Mouse (Mus musculus): ENCODE measurements around the gene Wdr46. TPM values are rescaled to one million over a fixed set of nuclear protein-coding genes. Genes with fewer than 3 reads are reported as not detected.
A peak's percentile ranks its signal among the peaks of the same experiment; 100 is the strongest.

The Wdr46 gene
- total RNA-seq, 2 experiments from 2014 or later = 76.4 to 105 TPM

DNA sequence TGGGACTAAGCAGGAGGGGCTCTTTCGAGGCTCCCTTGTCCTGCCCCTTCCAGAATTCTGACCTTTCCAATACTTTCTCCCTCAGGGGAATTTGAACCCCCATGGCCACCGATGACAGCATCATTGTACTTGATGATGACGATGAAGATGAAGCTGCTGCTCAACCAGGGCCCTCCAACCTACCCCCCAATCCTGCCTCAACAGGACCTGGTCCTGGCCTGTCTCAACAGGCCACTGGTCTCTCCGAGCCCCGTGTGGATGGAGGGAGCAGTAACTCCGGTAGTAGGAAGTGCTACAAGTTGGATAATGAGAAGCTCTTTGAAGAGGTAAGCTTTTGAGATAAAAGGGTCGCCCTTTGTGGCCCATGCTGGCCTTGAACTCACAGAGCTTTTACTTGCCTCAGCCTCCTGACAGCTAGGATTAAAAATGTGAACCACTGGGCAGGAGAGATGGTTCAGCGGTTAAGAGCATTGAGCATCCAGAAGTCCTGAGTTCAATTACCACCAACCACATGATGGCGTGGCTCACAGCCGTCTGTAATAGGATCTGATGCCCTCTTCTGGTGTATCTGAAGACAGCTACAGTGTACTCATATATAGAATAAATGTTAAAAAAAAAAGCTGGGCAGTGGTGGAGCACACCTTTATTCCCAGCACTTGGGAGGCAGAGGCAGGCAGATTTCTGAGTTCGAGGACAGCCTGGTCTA, 30.0 kb upstream of the Wdr46 start:
- no peak for ATAC-seq (replicated peaks; ENCODE audit: low FRiP score, low TSS enrichment, poor library complexity, severe bottlenecking)

DNA sequence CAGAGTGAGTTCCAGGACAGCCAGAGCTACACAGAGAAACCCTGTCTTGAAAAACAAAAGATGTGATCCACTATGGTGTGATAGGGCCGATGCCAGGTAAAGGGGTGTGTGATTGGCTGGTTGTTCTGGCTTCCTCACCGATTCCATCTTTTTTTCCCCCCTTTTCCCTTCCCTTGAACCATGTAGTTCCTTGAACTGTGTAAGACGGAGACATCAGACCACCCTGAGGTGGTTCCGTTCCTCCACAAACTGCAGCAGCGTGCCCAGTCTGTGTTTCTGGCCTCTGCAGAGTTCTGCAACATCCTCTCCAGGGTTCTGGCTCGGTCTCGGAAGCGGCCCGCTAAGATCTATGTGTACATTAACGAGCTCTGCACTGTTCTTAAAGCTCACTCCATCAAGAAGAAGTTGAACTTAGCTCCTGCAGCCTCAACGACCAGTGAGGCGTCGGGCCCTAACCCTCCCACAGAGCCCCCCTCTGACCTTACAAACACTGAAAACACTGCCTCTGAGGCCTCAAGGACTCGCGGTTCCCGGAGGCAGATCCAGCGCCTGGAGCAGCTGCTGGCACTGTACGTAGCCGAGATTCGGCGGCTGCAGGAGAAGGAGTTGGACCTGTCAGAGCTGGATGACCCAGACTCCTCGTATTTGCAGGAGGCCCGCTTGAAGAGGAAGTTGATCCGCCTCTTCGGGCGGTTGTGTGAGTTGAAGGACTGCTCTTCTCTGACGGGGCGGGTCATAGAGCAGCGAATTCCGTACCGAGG, 29.2 kb upstream of the Wdr46 start:
- ATAC-seq (replicated peaks; ENCODE audit: low FRiP score, low TSS enrichment, poor library complexity, severe bottlenecking) = no peak

DNA sequence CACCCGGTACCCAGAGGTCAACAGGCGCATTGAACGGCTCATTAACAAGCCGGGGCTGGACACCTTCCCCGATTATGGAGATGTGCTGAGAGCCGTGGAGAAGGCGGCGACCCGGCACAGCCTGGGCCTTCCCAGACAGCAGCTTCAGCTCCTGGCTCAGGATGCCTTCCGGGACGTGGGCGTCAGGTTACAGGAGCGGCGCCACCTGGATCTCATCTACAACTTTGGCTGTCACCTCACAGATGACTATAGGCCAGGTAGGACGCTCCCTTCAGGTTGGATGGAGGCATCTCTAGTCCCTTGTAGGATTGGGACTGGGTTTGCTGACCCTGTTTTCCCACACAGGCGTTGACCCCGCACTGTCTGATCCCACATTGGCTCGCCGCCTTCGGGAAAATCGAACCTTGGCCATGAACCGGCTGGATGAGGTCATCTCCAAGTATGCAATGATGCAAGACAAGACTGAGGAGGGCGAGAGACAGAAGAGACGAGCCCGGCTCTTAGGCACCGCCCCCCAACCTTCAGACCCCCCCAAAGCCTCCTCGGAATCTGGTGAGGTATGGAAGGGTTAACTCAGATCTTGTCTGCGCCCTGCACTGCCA, 28.5 kb upstream of the Wdr46 start:
- ATAC-seq (replicated peaks; ENCODE audit: low FRiP score, low TSS enrichment, poor library complexity, severe bottlenecking) = no peak

DNA sequence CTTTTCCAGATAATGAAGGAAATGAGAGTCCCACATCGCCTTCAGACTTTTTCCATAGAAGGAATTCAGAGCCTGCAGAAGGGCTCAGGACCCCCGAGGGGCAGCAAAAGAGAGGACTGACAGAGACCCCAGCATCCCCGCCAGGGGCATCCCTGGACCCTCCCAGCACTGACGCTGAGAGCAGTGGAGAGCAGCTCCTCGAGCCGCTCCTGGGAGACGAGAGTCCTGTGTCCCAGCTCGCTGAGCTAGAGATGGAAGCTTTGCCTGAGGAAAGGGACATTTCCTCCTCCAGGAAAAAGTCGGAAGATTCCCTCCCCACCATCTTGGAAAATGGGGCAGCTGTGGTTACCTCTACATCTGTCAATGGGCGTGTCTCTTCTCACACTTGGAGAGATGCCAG, 27.2 kb upstream of the Wdr46 start:
- no peak for ATAC-seq (replicated peaks; ENCODE audit: low FRiP score, low TSS enrichment, poor library complexity, severe bottlenecking)

DNA sequence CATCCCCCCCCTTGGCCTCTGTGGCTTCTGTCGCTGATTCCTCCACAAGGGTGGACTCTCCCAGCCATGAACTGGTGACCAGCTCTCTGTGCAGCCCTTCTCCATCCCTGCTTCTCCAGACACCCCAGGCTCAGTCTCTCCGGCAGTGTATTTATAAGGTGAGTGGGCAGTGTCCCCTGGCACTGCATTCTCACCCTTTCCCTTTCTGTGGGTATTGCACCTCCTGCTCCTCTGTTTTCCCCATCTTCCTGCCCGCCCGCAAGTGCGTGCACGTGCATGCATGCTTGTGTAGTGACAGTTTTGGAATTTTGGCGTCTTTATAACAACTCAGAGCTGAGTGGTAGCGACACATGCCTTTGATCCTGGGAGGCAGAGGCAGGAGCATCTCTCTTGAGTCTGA, 26.6 kb upstream of the Wdr46 start:
- ATAC-seq (replicated peaks; ENCODE audit: low FRiP score, low TSS enrichment, poor library complexity, severe bottlenecking) = no peak

DNA sequence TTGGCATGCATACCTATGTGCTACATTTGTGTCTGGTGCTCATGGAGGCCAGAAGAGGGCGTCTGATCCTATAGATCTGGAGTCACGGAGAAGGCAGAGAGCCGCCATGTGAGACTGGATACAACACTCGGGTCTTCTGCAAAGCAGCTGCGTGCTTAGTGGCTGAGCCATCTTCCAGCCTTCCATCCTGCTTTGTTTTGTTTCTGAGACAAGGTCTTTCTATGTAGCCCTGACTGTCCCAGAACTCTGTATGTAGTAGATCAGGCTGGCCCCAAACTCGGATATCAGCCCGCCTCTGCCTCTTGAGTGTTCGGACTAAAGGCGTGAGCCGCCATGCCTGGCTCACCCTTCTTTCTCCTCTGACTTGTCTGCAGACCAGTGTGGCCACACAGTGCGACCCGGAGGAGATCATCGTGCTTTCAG, 25.5 kb upstream of the Wdr46 start:
- no peak for ATAC-seq (replicated peaks; ENCODE audit: low FRiP score, low TSS enrichment, poor library complexity, severe bottlenecking)

DNA sequence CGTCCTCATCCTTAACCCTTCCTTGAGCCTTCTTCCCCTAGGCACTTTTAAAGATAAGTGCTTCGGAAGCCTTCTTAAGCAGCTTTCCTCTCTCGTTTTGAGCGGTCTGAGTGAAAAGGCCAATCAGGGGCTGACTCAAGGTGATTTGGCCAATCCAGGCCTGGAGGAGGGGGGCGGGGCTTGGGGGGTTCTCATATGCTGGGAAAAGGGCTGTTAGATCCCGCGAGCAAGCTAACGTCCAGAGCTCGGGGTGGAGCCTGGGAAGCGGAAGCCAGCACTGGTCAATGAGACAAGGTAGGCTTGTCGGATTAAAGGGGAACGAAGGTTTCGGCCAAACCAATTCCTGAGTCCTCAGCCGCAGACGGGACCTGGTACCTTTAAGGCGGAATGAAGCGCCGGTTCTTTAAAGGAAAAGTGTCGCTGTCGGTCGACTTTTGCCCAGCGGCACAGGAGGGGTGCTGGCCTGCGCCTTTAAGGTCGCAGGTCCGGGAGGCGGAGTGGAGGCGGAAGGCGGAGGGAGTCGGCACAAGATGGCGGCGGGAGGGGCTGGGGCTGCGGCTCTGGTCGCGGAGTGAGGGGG, 24.7 kb upstream of the Wdr46 start, which contains the start of the genes Tapbp and Zbtb22:
Gene Tapbp (plus strand): TSS at position 229 of the 580 bp plus-strand sequence.
Gene Zbtb22 (plus strand): TSS at position 234 of the 580 bp plus-strand sequence.
- ATAC-seq (replicated peaks; ENCODE audit: low FRiP score, low TSS enrichment, poor library complexity, severe bottlenecking) = peak; percentile 66

DNA sequence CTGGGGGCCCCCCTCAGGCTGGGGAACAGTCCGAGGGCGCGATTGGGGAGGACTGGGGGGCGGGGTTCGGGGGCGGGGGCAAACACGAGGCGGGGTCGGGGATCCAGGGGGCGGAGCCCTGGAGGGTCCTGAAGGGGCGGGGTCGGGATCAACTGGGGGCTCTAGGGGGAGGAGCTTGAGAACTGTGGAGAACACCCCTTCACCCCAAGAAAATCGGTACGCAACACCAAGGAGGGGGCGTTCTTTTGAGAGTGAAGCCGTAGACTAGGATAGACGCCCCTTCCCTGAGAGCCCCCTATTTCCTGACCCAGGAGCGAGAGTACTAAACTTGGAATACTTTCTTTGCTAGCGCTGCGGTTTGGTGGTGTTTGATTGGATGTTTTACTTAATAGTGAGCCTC, 24.2 kb upstream of the Wdr46 start:
- no peak for ATAC-seq (replicated peaks; ENCODE audit: low FRiP score, low TSS enrichment, poor library complexity, severe bottlenecking)

DNA sequence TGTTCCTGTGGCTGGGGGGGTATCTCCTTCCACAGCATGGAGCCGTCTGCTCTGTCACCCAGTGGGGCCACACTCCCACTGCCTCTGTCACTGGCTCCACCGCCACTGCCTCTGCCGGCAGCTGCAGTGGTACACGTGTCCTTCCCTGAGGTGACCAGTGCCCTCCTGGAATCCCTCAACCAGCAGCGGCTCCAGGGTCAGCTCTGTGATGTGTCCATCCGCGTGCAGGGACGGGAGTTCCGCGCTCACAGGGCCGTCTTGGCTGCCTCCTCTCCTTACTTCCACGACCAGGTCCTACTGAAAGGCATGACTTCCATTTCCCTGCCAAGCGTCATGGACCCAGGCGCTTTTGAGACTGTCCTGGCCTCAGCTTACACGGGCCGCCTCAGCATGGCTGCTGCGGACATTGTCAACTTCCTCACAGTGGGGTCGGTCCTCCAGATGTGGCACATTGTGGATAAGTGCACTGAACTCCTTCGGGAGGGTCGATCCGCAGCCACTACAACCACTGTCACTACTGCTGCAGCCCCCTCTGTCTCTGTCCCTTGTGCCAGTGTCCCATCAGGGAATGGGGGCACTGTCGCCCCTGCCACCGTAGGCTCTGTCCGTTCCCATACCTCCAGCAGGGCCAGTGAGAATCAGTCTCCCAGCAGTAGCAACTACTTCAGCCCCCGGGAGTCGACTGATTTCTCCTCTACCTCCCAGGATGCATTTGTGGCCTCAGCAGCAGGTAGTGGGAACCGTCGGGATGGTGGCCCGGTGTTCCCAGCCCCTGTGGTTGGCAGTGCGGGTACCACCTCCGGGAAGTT, 23.4 kb upstream of the Wdr46 start:
- ATAC-seq (replicated peaks; ENCODE audit: low FRiP score, low TSS enrichment, poor library complexity, severe bottlenecking) = no peak

DNA sequence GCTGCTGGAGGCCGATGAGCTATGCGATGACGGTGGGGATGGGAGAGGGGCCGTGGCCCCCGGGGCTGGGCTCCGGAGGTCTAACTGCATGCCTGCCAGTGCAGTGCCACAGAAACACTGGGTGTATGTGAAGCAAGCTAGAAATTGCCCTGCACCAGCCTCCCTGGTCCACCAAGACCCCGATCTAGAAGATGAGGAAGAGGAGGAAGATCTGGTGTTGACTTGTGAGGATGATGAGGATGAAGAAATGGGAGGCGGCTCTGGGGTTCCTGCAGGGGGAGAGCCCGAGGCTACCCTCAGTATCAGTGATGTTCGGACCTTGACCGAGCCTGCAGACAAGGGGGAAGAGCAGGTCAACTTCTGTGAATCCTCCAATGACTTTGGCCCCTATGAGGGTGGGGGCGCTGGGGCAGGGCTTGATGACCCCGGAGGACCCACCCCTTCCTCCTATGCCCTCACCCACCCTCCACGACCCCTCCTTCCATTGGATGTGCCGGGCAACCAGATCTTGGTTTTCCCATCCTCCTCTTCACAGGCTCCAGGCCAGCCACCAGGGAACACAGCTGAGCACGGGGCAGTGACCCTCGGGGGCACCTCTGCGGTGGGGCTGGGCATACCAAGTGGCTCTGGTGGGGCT, 22.7 kb upstream of the Wdr46 start:
- ATAC-seq (replicated peaks; ENCODE audit: low FRiP score, low TSS enrichment, poor library complexity, severe bottlenecking) = no peak

DNA sequence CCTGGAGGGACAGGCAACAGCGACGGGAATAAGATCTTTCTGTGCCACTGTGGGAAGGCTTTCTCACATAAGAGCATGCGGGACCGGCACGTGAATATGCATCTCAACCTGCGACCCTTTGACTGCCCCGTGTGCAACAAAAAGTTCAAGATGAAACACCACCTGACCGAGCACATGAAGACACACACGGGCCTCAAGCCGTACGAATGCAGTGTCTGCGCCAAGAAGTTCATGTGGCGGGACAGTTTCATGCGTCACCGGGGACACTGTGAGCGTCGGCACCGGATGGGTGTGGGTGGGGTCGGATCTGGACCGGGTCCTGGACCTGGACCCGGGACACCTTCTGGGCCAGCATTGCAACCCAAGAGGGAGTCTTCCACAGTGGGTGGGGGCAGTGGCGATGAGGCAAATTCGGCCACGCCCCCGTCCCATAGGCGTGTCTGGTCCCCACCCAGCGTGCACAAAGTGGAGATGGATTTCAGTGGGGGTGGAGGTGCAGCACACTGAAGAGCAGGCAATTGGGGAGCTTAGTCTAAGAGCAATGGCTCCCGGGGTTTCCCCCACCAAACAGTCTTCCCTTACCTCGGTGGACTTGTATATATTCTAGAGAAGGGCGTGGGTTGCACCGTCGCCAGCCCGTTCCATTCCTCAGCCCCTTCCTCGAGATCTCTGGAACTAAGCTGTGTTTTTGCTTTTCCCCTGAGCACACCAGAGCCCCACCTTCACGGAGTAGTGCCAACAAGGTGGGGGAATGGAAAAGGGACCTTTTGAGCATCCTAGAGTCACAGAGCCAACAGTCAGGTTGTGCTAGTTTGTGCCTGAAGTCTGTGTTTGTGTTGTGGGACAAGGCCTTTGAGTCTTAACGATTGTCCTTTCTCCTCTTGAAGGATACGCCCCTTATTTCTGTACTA, 21.9 kb upstream of the Wdr46 start:
- peak; percentile 5 for ATAC-seq (replicated peaks; ENCODE audit: low FRiP score, low TSS enrichment, poor library complexity, severe bottlenecking)

DNA sequence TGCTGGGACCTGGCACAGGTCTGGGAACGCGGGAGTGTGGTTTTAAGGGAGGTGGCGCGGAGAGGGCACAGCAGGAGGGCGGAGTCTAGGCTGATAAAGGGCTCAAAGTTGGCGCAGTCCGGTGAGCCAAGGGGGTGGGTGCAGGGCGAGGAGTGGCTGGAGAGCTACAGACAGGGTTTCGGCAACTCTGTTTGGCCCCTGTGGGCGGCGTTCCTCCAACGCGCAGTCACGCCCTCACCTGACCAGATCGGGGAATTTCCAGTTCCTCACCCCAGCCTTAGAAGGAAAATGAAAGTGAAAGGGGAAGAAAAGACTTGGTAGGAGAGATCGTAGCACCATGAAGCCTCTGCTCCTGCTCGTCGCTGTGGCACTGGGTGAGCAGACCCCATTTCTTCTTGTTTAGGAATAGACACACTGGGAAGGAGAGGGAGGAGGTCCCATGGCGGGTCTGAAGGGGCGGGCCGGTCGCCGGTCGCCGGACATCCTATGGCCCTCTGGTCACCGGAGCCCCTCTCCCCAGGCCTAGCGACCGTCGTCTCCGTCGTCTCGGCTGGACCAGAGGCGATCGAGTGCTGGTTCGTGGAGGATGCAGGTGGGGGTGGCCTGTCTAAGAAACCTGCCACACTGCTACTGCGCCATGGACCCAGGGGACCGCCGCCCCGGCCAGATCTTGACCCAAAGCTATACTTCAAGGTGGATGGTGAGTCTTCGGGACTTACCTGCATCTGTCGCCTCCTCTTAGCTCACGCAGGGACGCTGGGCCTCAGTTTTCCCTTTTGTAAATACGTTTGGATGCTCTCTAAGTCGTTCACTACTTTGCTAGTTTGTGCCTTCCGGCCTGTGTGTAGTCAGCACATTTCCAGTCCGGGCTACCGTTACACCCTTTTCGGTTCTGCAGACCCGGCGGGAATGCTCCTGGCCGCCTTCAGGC, 20.8 kb upstream of the Wdr46 start:
- peak; percentile 72 for ATAC-seq (replicated peaks; ENCODE audit: low FRiP score, low TSS enrichment, poor library complexity, severe bottlenecking)

DNA sequence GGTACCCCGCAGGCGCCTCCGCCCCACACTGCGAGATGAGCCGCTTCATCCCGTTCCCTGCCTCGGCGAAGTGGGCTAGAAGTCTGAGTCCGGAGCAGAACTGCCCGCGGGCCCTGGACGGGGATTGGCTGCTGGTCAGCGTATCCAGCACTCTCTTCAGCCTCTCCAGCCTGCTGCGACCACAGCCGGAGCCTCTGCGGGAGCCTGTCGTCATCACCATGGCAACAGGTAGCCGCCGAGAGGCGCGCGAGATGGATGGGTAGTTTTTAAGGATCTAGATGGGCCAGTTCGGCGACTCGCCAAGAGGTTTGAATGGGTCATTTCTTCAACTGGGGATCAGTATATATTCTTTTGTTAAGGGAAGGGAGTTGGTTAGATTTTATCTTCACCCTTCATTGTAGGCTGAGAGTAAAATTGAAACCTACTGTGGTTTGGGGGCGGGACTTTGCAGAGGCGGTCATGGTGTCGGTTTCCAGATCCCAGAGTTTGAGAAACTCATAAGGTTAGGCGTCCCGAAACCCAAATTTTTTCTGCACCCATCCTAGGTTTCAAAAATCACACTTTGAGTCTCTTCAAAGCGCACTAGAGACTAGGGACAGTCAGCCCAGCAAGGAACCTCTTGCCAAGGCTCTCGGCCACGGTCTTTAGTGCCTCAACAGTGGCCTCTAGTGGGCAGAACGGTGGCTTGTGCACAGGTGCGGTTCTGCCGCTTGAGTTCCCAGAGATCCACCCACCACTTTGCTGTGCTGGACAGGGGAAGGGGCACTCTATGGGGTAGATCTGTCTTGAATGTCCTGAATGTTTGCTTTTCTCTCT, 20.0 kb upstream of the Wdr46 start:
- ATAC-seq (replicated peaks; ENCODE audit: low FRiP score, low TSS enrichment, poor library complexity, severe bottlenecking) = 0 out of 2 replicates have a peak, but pooled peaks have one; percentile 14

DNA sequence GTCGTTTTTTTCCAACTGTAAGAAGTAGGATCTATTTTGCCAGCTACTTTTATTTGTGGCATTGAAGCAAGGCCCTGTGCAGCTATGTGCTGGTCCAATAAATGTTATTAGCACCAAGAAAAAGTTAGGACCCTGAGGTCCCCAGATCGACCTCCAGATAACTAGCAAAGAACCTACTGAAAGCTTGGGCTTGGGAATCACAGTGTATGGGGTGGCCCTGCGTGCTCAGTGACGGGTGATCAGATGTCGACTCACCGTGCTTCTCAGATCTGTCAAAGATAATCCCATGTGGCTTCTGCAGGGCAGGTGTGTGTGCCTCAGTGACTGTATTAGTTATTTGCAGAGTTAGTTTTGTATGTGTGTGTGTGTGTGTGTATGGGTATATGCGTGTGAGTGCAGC, 19.1 kb upstream of the Wdr46 start:
- no peak for ATAC-seq (replicated peaks; ENCODE audit: low FRiP score, low TSS enrichment, poor library complexity, severe bottlenecking)

DNA sequence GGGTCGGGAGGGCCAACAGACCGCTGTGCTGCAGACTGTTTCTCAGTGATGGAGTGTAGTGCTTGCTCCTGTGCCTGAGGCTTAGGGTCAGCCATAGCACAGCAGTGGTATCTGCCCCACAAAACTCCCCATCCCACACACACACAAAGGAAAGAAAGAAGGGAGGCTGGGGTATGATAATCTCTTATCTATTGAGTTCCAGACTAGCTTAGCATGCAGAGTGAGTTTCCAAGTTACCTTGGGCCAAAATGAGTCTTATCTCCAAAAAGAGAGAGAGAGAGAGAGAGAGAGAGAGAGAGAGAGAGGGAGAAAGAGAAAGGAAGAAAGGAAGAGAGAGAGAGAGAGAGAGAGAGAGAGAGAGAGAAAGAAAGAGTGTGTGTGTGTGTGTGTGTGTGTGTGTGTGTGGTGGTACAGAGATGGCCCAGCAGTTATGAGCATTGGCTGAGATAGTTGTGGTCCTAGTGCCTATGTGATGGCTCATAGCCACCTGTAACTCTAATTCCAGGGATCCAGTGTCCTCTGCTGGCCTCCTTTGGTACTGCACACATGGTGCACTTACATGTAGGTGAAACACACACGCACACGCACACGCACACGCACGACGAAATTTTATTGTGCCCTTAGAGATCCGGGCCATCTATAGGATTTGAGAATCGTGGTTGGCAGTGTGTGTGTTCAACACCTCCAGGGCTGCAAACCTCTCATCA, 15.7 kb upstream of the Wdr46 start:
- peak; percentile 43 for ATAC-seq (replicated peaks; ENCODE audit: low FRiP score, low TSS enrichment, poor library complexity, severe bottlenecking)

All from megakaryocyte-erythroid progenitor cell, adult 5-6 weeks (primary cell).